Mouse (Mus musculus) gastrocnemius, adult 2 months (tissue): ENCODE results near the gene Zdhhc18. TPM values are rescaled to one million over a fixed set of nuclear protein-coding genes. Genes with fewer than 3 reads are reported as not detected.

Source experiments
- DNase-seq: peaks from one replicate; pipeline ENCODE4 v3.0.0; 2022
- H3K27ac ChIP-seq: fragments of 200-600 bp; 2 replicates; pipeline ENCODE4 v1.8.1; 2022; ENCODE audit warnings: mild to moderate bottlenecking
- H3K4me3 ChIP-seq: fragments of 200-600 bp; 2 replicates; pipeline ENCODE4 v1.8.1; 2022; ENCODE audit warnings: mild to moderate bottlenecking, moderate library complexity
- CTCF ChIP-seq: fragments of 200-600 bp; IDR thresholded peaks from 2 replicates; pipeline ENCODE4 v1.8.1; 2022; ENCODE audit warnings: antibody characterized with exemption, mild to moderate bottlenecking, moderate library complexity
- intact Hi-C: fragments of 180-260 bp; cut with DNase I; formaldehyde crosslinking; loops from one replicate; pipeline ENCODE4 v1.15.1; 2025
- total RNA-seq, 2 experiments: library from RNA; stranded (reverse); gene quantifications; 2 replicates each; pipeline ENCODE4 v1.2.3; 2021

The Zdhhc18 gene
- total RNA-seq, 2 experiments from 2014 or later, result 25.4 to 32.3 TPM

DNA sequence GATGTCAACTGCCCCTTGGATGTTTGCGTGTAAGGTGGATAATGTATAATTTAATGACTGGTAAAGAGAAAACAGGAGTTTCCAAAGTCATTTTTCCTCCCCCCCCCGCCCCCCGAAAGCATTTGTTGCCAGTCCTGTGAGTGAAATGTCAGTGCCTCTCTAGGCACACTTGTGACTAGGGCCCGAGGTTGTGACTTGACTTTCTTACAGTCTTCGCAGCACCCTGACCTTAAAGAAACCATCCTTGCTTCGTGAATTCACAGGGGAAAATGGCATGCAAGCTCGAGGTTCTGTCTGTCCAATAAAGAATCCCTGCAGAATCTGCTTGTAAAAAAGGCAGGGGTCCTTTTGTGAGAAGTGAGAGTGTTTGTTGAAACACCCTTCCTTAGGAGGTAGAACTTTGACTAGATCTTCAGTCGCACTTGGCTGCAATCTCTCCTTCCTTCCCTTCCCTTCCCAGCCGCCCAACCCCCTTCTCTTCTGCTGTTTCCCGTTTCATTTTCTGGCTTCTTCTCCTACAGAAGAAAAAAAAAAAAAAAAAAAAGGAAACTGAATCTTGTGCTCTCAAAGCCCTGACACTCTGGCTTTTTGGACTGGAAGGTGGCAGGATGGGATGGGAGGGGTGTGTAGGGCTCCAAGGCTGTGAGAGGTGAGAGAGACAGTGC, 23.8 kb upstream of the Zdhhc18 start:
- peak overlapping the region; percentile 85 for H3K4me3 ChIP-seq
- peak overlapping the region; percentile 100 for H3K27ac ChIP-seq
- no peak for TF ChIP-seq CTCF
- intact Hi-C loops, result loop anchor here (1.0 to 2.0 kb wide), 2 partner anchors 33 to 101 kb away; no protein-coding TSS in a partner anchor
- peak; percentile 57 for DNase-seq

DNA sequence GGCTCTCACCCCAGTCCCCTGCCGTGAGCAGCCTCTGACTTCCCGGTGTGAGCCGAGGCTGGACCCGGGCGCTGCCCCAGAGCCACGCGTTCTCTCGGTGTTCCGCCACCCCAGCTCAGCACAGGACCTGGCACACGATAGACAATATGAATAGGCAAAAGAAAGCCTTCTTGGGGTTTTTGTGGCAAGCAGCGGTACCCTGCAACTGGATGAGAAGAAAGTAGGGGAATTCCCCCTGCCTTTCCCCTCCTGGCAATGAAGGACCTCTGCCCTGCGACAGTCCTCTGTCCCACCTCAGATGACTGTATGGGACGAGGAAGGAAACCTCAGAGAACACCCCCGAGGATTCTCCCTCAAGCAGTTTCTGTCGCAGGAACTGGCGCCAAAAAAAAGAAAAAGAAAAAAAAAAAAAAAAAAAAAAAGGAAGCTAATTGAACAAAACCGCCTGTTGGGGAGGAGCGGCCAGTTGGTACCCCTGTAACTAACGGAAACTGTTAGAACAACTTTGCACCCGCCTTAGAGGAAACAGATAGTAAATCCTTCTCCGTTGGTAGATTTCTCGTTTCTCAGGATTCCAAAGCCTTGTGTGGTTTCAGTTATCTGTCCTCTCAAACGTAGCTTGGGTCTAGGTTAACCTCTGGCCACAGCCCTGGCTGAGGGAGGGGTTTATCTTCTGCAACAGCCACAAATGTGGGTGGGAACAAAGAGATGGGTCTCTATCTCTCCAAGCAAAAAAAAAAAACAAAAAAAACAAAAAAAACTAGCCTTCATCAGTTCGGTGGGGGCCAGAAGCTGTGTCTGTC, 23.1 kb upstream of the Zdhhc18 start:
- Histone ChIP-seq H3K27ac (peak overlapping the region; percentile 100), H3K4me3 (peak overlapping the region; percentile 85)
- peak; percentile 41 for DNase-seq
- intact Hi-C loops, result loop anchor here (1.0 to 2.0 kb wide), 4 partner anchors 34 to 141 kb away; partner anchors contain the start of gene Arid1a
- TF ChIP-seq CTCF, result no peak

DNA sequence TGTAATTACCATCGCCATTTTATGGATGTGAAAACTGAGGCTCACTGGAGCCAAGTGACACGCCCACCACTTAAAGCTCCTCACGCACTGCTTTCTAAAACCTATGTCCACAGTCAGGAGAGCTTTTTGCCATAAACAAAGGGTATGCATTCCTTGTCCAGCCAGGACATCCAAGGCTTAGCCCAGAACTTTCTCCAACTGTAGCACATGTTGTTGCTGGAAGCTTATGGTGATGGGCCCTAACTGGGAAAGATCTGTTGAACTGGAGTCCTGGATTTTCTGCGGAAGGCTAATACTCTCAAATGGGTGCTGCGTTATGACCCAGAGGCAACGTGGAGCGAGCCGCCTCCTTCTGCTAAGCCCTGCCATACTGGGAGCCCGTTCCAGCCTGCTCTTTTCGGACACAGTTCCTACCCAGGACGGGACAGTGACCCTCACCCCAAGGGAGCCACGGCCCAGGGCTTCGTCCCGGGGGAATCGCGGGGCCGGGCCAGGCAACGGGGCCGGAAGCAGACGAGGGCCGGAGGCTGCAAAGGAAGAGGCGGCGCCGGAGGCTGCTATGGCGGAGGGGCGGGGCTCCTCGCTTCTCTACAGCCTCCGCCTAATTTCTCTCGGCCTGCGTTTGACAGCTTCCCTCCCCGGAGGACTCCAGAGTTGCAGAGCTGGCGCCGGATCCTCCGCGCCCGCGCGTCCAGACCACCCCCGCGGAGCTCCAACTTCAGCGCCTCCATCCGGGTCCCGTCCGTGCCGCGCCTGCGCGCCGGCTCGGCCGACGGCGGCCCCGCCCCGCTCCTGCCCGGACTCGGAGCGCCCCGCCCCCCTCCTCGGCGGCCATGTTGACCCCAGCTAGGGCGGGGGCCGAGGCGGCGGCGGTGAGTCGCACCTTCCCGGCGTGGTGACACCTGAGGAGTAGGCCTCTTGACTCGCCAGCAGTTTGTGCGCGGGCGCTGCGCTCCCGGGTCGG, 22.2 kb upstream of the Zdhhc18 start, which contains the start of gene Pigv:
Gene Pigv (minus strand): TSS at position 767 of the 964 bp plus-strand sequence.
- peak within 1 kb of the TSS; percentile 85 for H3K4me3 ChIP-seq
- no peak for TF ChIP-seq CTCF
- peak within 1 kb of the TSS; percentile 100 for H3K27ac ChIP-seq
- DNase-seq, result peak; percentile 97
- intact Hi-C loops, result loop anchor here (1.0 to 2.0 kb wide), 4 partner anchors 35 to 157 kb away; partner anchors contain the start of gene Arid1a

- peak overlapping the region; percentile 100 for H3K27ac ChIP-seq
- TF ChIP-seq CTCF, result peak; percentile 98
- peak; percentile 87 for DNase-seq
- intact Hi-C loops, result loop anchor here (1.0 kb wide), 1 partner anchor 158 kb away; no protein-coding TSS in a partner anchor
- peak overlapping the region; percentile 85 for H3K4me3 ChIP-seq
Observed at GRCm38 (mm10) chr4:133671184-133671880, 21.4 kb upstream of the Zdhhc18 start.

DNA sequence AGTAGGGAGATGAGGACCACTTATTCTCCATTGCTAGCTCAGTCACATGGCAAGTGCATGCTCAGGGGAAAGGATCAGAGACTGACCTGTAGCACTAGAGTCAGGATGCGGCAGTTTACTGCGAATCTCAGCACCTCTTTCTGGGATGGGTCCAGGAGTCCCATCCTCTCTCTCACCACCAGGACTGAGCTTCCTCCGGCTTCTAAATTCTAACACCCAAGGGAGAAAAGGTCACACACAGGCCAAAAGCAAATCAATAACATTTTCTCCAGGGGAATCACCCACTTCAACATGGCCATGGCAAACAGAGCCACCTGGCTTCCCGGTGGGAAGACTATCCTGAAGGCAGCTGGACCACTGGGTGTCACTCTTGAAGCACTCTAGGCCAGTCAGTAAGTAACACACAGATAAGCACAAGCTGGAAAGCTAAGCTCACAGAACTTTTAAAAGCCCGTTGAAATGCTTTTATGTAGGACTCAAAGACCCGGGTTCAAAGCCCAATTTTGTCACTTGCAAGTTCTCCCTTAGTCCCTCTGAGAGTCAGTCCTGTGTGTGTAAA, 19.8 kb upstream of the Zdhhc18 start:
- intact Hi-C loops, result loop anchor here (10.0 kb wide), 1 partner anchor 245 kb away; no protein-coding TSS in a partner anchor
- DNase-seq, result peak; percentile 33
- H3K4me3 ChIP-seq, result no peak overlapping the region
- peak; percentile 55 for TF ChIP-seq CTCF
- peak overlapping the region; percentile 74 for H3K27ac ChIP-seq

DNA sequence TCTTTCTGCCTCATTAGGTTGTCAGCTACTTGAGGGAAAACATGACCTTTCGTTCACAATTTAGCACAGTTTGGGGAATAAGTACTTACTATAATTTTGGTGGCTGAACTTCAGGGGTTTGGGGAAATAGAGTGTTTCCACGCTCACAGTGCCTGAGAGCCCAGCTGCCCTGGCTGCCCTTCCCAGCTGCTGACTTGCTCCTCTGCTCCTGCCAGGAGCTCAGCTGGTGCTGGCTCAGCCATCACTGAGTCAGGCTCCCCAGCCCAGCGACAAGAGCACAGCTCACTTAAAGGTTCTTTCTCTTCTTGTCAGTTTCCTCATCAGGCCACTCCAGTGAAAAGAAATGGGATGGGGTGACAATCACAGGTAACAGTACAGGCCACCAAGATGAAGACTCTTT, 18.6 kb upstream of the Zdhhc18 start:
- Histone ChIP-seq H3K4me3 (no peak overlapping the region), H3K27ac (peak overlapping the region; percentile 74)
- no peak for TF ChIP-seq CTCF
- peak; percentile 86 for DNase-seq
- intact Hi-C loops, result loop anchor here (10.0 kb wide), 1 partner anchor 246 kb away; no protein-coding TSS in a partner anchor

- 0 out of 2 replicates have a peak overlapping the region, but pooled peaks have one; percentile 20 for H3K27ac ChIP-seq
Observed at GRCm38 (mm10) chr4:133666199-133666598, 16.2 kb upstream of the Zdhhc18 start.

DNA sequence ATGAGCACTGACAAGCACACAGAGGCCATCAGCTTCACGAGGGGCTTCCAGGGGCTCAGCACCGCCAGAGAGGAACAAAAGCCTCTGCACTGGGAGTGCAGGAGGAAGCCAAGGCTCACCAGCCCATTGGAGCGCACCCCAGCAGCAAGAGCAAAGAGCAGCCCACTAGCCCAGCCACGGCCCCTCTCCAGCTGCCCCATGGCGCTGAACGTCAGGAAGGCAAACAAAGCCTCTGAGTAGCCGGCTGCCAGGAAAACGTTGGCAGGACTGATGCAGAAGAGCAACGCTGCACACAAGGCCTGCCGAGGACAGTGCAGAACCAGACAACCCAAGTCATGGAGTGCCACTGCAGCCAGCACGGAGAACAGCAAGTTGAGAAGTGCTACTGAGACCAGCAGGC, 15.2 kb upstream of the Zdhhc18 start:
- Histone ChIP-seq H3K4me3 (no peak overlapping the region), H3K27ac (no peak overlapping the region)
- intact Hi-C loops, result loop anchor here (10.0 kb wide), 1 partner anchor 250 kb away; no protein-coding TSS in a partner anchor
- no peak for DNase-seq
- TF ChIP-seq CTCF, result no peak

More at GRCm38 (mm10) chr4:133666199-133666598, 16.2 kb upstream of the Zdhhc18 start:
- TF ChIP-seq CTCF, result no peak
- no peak overlapping the region for H3K4me3 ChIP-seq
- DNase-seq, result no peak
- intact Hi-C loops, result loop anchor here (10.0 kb wide), 1 partner anchor 249 kb away; no protein-coding TSS in a partner anchor

DNA sequence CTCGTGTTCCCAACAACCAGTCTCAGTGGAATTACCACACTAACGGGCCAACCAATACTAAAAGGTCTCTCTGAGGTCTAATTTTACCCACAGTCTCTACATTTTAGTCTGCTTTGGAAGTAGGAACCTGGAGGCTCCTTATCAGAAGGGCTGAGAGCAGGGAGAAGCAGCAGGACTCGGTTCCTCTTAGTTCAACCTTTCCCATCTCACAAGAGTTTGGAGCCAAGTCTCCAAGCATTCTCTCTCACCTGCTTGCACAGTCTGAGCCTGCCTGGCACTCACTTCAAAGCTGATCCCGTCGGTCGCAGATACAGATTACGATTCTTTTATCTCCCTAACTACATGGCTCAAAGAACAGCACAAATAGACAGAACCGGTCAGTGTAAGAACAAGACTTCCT, 13.0 kb upstream of the Zdhhc18 start:
- no peak for TF ChIP-seq CTCF
- DNase-seq, result no peak
- H3K4me3 ChIP-seq, result no peak overlapping the region
- H3K27ac ChIP-seq, result no peak overlapping the region
- intact Hi-C loops, result loop anchor here (10.0 kb wide), 1 partner anchor 252 kb away; no protein-coding TSS in a partner anchor

- no peak for DNase-seq
- intact Hi-C loops, result loop anchor here (10.0 kb wide), 1 partner anchor 252 kb away; no protein-coding TSS in a partner anchor
- Histone ChIP-seq H3K4me3 (no peak overlapping the region), H3K27ac (no peak overlapping the region; the same call in 1 of the 2 replicates)
- no peak for TF ChIP-seq CTCF
Observed at GRCm38 (mm10) chr4:133662421-133662820, 12.5 kb upstream of the Zdhhc18 start.
